Mouse (Mus musculus) lung, adult 2 months (tissue): ENCODE measurements around the gene Grk4. TPM values are rescaled to one million over a fixed set of nuclear protein-coding genes. Genes with fewer than 3 reads are reported as not detected.

Source experiments
- DNase-seq: peaks from one replicate; pipeline ENCODE4 v3.0.0; 2022
- H3K4me1 ChIP-seq: fragments of 200-500 bp; 2 replicates; pipeline ENCODE4 v1.6.1; 2011; ENCODE audit warnings: low read length; ENCODE audit not compliant: control insufficient read depth, insufficient read depth
- H3K4me3 ChIP-seq: fragments of 200-500 bp; replicated peaks from 2 replicates; pipeline ENCODE3; 2011; ENCODE audit warnings: low read depth, mild to moderate bottlenecking, control low read depth, low read length; ENCODE audit errors: extremely low read depth
- CTCF ChIP-seq: fragments of 200-500 bp; IDR thresholded peaks from 2 replicates; pipeline ENCODE4 v1.5.1; 2011; ENCODE audit warnings: mild to moderate bottlenecking, low read length, control low read depth; ENCODE audit not compliant: insufficient read depth
- POLR2A ChIP-seq: fragments of 200-500 bp; IDR thresholded peaks from 2 replicates; pipeline ENCODE4 v1.6.1; 2011; ENCODE audit warnings: low read depth, mild to moderate bottlenecking, control low read depth, low read length, borderline replicate concordance; ENCODE audit errors: extremely low read depth
- WGBS: fragments of 180-500 bp; shearing (Covaris S2); methylation state at CpG from one replicate; pipeline ENCODE4 v1.1.7; 2018; 5-methylcytosine and 5-hydroxymethylcytosine counted together
- polyA plus RNA-seq: library from polyadenylated mRNA; depleted of rRNA; stranded (reverse); fragments of >200 nt; gene quantifications from 2 replicates; pipeline ENCODE4 v1.2.3, GENCODE M21; 2012; rRNA removed

Gene Grk4
- polyA plus RNA-seq, 1 experiment, result 1.6 TPM

GRCm38 (mm10) chr5:34761509-34761908, 101.3 kb downstream of the Grk4 start, which contains the start of gene Htt:
Gene Htt (plus strand): TSS chr5:34761740.
- peak; percentile 95 for DNase-seq
- WGBS, result under 1% methylated on average over 35 of the region's 35 CpGs
- peaks cover 5% of the 10 kb centered on the region; the same call in 1 of the 2 replicates for H3K4me1 ChIP-seq
- TF ChIP-seq POLR2A, result peak; percentile 84
- no peak for TF ChIP-seq CTCF
- H3K4me3 ChIP-seq, result peak within 1 kb of the TSS; percentile 97

- peak overlapping the region; percentile 97 for H3K4me3 ChIP-seq
- WGBS, result under 1% methylated on average over 54 of the region's 54 CpGs
- peaks cover 5% of the 10 kb centered on the region; the same call in 1 of the 2 replicates for H3K4me1 ChIP-seq
- TF ChIP-seq POLR2A (no peak), CTCF (no peak)
- DNase-seq, result no peak
Observed at GRCm38 (mm10) chr5:34761934-34762611, 101.9 kb downstream of the Grk4 start.

GRCm38 (mm10) chr5:34771818-34772217, 111.6 kb downstream of the Grk4 start:
- DNase-seq, result no peak
- WGBS, result 82% methylated on average over 3 of the region's 3 CpGs
- H3K4me1 ChIP-seq, result no peaks in the 10 kb centered on the region; the same call in 1 of the 2 replicates
- no peak for TF ChIP-seq CTCF
- TF ChIP-seq POLR2A, result no peak
- no peak overlapping the region for H3K4me3 ChIP-seq

GRCm38 (mm10) chr5:34772696-34773245, 112.6 kb downstream of the Grk4 start:
- Histone ChIP-seq H3K4me3 (no peak overlapping the region), H3K4me1 (no peaks in the 10 kb centered on the region; the same call in 1 of the 2 replicates)
- DNase-seq, result no peak
- no peak for TF ChIP-seq CTCF
- no peak for TF ChIP-seq POLR2A
- 83% methylated on average over 4 of the region's 4 CpGs for WGBS

GRCm38 (mm10) chr5:34773392-34773791, 113.2 kb downstream of the Grk4 start:
- no peak for DNase-seq
- 78% methylated on average over 2 of the region's 2 CpGs for WGBS
- TF ChIP-seq POLR2A (no peak), CTCF (no peak)
- no peak overlapping the region for H3K4me3 ChIP-seq
- no peaks in the 10 kb centered on the region; the same call in 1 of the 2 replicates for H3K4me1 ChIP-seq

- Histone ChIP-seq H3K4me1 (no peaks in the 10 kb centered on the region), H3K4me3 (no peak overlapping the region)
- no peak for TF ChIP-seq POLR2A
- TF ChIP-seq CTCF, result no peak
- 95% methylated on average over 3 of the region's 3 CpGs for WGBS
- no peak for DNase-seq
Observed at GRCm38 (mm10) chr5:34785027-34785426, 124.8 kb downstream of the Grk4 start.

- Histone ChIP-seq H3K4me3 (no peak overlapping the region), H3K4me1 (no peaks in the 10 kb centered on the region)
- no peak for DNase-seq
- 75% methylated on average over 2 of the region's 2 CpGs for WGBS
- TF ChIP-seq POLR2A (no peak), CTCF (no peak)
Observed at GRCm38 (mm10) chr5:34791141-34791540, 131.0 kb downstream of the Grk4 start.

- TF ChIP-seq POLR2A (no peak), CTCF (no peak)
- DNase-seq, result no peak
- 96% methylated on average over 5 of the region's 5 CpGs for WGBS
- H3K4me3 ChIP-seq, result no peak overlapping the region
- H3K4me1 ChIP-seq, result no peaks in the 10 kb centered on the region
Observed at GRCm38 (mm10) chr5:34800292-34800953, 140.2 kb downstream of the Grk4 start.

Other genes starting within 250 kb of the Grk4 start
- 30.1 and 33.6 TPM in 2 replicates for gene Tnip2, start 146.4 kb upstream of the Grk4 start, polyA plus RNA-seq
- gene Sh3bp2, start 134.5 kb upstream of the Grk4 start, polyA plus RNA-seq, result 14.1 and 17.3 TPM in 2 replicates
- 188 and 231 TPM in 2 replicates for gene Add1, start 86.7 kb upstream of the Grk4 start, polyA plus RNA-seq
- 127 and 148 TPM in 2 replicates for gene Mfsd10, start 23.2 kb upstream of the Grk4 start, polyA plus RNA-seq
- 9.5 and 13.5 TPM in 2 replicates for gene Nop14, start 231 bp upstream of the Grk4 start, polyA plus RNA-seq
- gene Htt, start 101.4 kb downstream of the Grk4 start, polyA plus RNA-seq, result 10.4 and 13.4 TPM in 2 replicates
- gene Msantd1, start 247.6 kb downstream of the Grk4 start, polyA plus RNA-seq, result 3.1 and 3.7 TPM in 2 replicates